Mouse (Mus musculus): ENCODE data around the gene Bik. TPM values are rescaled to one million over a fixed set of nuclear protein-coding genes. Genes with fewer than 3 reads are reported as not detected.

The Bik gene
- polyA plus RNA-seq, 1 experiment from 2014 or later = 1.5 TPM

DNA sequence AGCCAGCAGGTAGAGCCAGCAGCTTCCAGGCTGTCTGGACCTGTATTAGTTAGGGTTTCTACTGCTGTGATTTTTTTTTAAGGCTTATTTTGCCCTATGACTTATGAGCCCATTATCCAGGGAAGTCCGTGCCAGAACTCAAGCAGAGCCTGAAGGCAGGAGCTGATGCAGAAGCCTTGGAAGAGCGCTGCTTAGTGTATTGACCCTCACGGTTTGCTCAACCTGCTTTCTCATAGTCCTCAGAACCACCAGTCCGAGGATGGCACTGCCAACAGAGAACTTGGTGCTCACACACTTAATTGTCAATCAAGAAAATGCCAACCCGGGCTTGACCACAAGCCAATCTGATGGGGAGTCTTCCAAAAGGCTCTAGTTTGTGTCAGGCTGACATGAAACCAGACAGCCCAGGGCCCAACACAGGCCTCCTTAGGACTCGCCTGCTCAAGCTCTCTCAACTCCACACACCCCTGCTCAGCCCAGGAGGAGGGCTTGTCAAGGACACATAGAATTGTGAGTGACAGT, 5.7 kb upstream of the Bik start:
- no peak overlapping the region for H3K4me3 ChIP-seq
- H3K27me3 ChIP-seq = peaks cover 25% of the 10 kb centered on the region
- H3K4me2 ChIP-seq = no peak overlapping the region
- 84% methylated on average over 6 of the region's 6 CpGs for WGBS
- no peak for ATAC-seq
- no peak overlapping the region for H3K27ac ChIP-seq
- no peak overlapping the region for H3K9ac ChIP-seq
- H3K4me1 ChIP-seq = peaks cover 5% of the 10 kb centered on the region
- H3K36me3 ChIP-seq (ENCODE audit: poor library complexity, severe bottlenecking) = no peaks in the 10 kb centered on the region
- no peaks in the 10 kb centered on the region for H3K9me3 ChIP-seq (replicated peaks)

DNA sequence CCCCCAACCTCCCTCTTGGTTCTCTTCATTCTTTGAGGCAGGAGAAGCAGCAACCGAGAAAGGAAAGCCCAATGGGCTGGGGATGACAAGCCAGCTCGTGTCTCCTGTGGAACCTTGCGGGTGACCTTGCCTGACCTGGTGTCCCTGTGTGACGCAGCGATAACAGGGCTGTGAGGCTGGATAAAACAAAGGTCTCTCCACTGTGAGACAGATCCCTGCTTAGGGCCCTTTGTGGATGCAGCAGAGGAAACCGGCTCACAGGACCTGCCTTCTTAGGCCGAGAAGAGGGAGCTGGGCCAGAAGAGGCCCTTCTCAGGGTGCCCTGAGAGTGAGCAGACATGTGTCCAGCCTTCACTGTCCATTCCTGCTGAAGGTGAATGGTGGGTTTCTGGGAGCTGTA, 3.5 kb upstream of the Bik start:
- no peak for ATAC-seq
- WGBS = 25% methylated on average over 7 of the region's 7 CpGs
- H3K4me2 ChIP-seq = no peak overlapping the region
- H3K27me3 ChIP-seq = peaks cover 46% of the 10 kb centered on the region
- no peaks in the 10 kb centered on the region for H3K36me3 ChIP-seq (ENCODE audit: poor library complexity, severe bottlenecking)
- no peak overlapping the region for H3K27ac ChIP-seq
- H3K9me3 ChIP-seq (replicated peaks) = no peaks in the 10 kb centered on the region
- peaks cover 17% of the 10 kb centered on the region for H3K4me1 ChIP-seq
- H3K9ac ChIP-seq = peak overlapping the region; percentile 30; the same call in 1 of the 2 replicates
- H3K4me3 ChIP-seq = no peak overlapping the region

DNA sequence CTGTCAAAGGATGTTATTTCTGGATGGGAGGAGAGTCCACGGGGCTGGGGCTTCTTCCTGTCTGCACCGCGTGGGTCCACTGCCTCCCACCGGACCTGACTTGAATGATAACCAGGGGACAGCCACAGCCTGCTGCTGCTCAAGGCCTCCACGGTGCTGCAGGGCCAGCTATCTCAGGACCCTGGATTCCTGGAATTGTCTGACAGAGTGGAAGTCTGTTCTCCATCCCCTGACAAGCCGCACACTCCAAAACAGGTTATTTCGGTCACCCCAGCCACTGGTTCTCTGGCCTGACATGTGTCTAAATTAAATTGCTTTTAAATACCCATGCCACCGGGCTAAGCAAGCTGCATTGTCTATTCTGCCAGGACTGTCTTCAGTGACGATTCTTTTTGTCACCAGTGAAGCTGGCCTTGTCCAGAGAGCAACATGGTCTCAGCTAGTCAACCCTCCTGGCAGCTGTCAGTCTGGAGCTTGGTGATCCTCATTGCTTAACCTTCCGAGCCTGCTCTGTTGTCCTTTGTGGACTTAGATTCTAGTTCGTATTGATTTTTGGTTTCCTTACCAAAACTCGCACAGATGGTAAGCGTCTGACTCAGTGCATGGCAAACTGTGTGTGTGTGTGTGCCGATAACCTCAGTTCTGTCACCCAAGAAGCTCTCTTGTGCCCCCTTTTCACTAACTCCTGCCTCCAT, 2.9 kb upstream of the Bik start:
- no peak overlapping the region for H3K27ac ChIP-seq
- 62% methylated on average over 14 of the region's 14 CpGs for whole genome bisulfite sequencing

DNA sequence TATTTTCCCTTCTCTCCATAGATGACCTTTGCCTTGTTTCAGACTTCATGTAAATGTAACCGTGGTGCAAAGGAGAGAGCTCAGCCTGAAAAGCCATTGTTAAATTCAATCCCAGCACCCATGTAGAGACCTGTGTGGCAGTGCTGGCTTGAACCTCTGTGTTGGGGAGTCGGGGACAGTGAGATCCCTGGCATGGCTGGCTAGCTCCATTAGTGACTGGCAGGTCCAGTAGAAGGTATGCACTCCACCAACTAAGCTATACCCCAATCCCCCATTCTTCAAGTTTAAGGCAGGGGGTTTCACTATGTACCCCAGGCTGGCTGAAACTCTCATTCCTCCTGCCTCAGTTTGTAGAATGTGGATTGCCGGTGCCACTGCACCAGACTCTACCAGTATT, 2.3 kb upstream of the Bik start:
- no peak overlapping the region for H3K27ac ChIP-seq
- peaks cover 15% of the 10 kb centered on the region for H3K4me1 ChIP-seq
- ATAC-seq = no peak
- H3K9ac ChIP-seq = no peak overlapping the region
- no peak overlapping the region for H3K4me3 ChIP-seq
- 82% methylated on average over 3 of the region's 3 CpGs for WGBS
- H3K9me3 ChIP-seq (replicated peaks) = no peaks in the 10 kb centered on the region
- H3K27me3 ChIP-seq = peaks cover 53% of the 10 kb centered on the region
- no peak overlapping the region for H3K4me2 ChIP-seq
- H3K36me3 ChIP-seq (ENCODE audit: poor library complexity, severe bottlenecking) = no peaks in the 10 kb centered on the region

More for the DNA sequence above, 2.9 kb upstream of the Bik start:
- H3K27me3 ChIP-seq = peaks cover 52% of the 10 kb centered on the region
- H3K36me3 ChIP-seq (ENCODE audit: poor library complexity, severe bottlenecking) = no peaks in the 10 kb centered on the region
- H3K4me3 ChIP-seq = no peak overlapping the region
- H3K4me2 ChIP-seq = no peak overlapping the region
- peak overlapping the region; percentile 30; the same call in 1 of the 2 replicates for H3K9ac ChIP-seq
- peaks cover 15% of the 10 kb centered on the region for H3K4me1 ChIP-seq
- no peaks in the 10 kb centered on the region for H3K9me3 ChIP-seq (replicated peaks)
- ATAC-seq = no peak

DNA sequence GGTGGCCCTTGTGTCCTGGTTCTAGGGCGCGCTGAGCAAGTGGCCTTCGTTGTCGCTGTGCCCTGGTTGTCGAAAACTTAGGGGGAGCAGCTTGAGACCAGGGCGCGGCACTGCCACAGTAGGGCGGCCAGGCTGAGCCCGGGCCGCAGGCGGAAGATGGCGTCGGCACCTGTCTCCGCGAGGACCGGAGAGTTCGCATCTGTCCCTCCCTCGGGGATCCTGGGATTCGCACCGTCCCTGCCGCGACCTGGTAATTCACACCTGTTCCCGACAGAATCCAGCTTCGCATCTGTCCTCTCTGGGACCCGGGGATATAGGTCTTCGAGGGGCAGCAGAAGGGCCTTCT, 403 bp downstream of the Bik start:
- under 1% methylated on average over 26 of the region's 26 CpGs for WGBS
- peaks cover 53% of the 10 kb centered on the region for H3K27me3 ChIP-seq
- ATAC-seq = peak; percentile 36; the same call in 1 of the 2 replicates

DNA sequence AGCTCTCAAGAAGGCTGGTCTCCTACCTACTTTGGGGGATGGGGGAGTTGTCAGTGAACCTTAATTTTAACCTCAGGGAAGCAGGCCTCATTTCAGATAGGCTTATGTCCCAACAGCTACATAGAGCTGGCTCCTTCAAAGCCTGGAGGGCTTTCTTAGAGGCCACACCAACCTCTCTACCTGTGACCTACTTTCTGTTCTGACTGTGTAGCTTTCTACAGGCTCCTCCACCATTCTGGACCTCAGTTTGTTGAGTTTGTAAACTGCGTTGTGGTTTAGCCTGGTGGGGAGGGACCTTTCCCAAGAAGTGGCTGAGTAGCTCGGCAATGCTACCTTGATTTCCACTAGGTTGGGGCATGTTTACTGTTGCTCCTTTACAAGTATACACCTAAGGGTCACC, 1.1 kb downstream of the Bik start:
- no peaks in the 10 kb centered on the region for H3K36me3 ChIP-seq (ENCODE audit: poor library complexity, severe bottlenecking)
- ATAC-seq = no peak
- H3K9me3 ChIP-seq (replicated peaks) = no peaks in the 10 kb centered on the region
- 82% methylated on average over 2 of the region's 2 CpGs for WGBS
- no peak overlapping the region for H3K4me3 ChIP-seq
- no peak overlapping the region for H3K9ac ChIP-seq
- H3K27me3 ChIP-seq = peaks cover 53% of the 10 kb centered on the region
- no peak overlapping the region for H3K27ac ChIP-seq
- 0 out of 2 replicates have a peak overlapping the region, but pooled peaks have one; percentile 89 for H3K4me2 ChIP-seq
- H3K4me1 ChIP-seq = peaks cover 15% of the 10 kb centered on the region

More for the DNA sequence above, 403 bp downstream of the Bik start:
- Histone ChIP-seq H3K9ac (peak overlapping the region; percentile 60), H3K36me3 (ENCODE audit: poor library complexity, severe bottlenecking) (no peaks in the 10 kb centered on the region), H3K27ac (no peak overlapping the region), H3K9me3 (replicated peaks) (no peaks in the 10 kb centered on the region), H3K4me1 (peaks cover 15% of the 10 kb centered on the region), H3K4me2 (peak overlapping the region; percentile 89), H3K4me3 (peak overlapping the region; percentile 50)

DNA sequence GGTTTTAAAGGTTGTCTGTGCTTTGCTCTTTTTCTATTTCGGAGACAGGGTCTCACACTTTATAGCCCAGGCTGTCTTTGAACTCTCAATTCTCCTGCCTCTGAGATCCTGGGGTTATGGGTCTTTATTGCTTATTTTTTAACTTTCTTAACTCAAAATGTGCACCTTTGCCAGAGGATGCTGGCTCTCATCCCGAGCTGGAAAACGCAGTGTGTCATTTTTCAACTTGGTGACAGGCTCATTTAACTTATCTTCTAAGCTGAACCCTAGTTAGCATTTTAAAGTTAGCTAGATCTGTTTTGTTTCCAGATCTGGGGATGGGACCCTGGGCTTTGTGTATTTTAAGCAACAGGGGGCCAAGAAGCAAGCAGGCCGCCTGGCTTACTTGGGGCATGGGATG, 2.2 kb downstream of the Bik start:
- H3K4me3 ChIP-seq = no peak overlapping the region
- H3K27me3 ChIP-seq = peaks cover 48% of the 10 kb centered on the region
- ATAC-seq = no peak
- no peaks in the 10 kb centered on the region for H3K9me3 ChIP-seq (replicated peaks)
- H3K27ac ChIP-seq = no peak overlapping the region
- WGBS = 84% methylated on average over 4 of the region's 4 CpGs
- H3K9ac ChIP-seq = no peak overlapping the region
- H3K36me3 ChIP-seq (ENCODE audit: poor library complexity, severe bottlenecking) = no peaks in the 10 kb centered on the region
- peaks cover 15% of the 10 kb centered on the region for H3K4me1 ChIP-seq
- H3K4me2 ChIP-seq = no peak overlapping the region

DNA sequence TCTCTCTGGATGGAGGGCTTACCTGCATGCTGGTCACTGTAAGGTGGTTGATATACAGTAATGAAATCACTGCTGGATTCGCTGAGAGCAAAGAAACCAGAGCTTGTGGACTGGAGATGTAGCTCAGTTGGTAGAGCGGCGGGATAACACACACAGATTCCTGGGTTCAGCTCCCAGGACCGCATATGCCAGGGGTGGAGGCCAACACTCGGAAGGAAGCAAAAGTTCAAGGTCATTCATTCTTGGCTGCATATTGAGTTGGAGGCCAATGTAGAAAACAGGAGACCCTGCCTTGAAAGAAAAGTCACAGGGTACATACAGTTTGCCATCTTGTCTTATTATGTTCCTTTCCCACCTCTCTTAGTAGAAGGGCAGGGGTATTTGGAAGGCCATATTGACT, 3.1 kb downstream of the Bik start:
- WGBS = 87% methylated on average over 5 of the region's 5 CpGs
- peaks cover 15% of the 10 kb centered on the region for H3K4me1 ChIP-seq
- H3K36me3 ChIP-seq (ENCODE audit: poor library complexity, severe bottlenecking) = no peaks in the 10 kb centered on the region
- no peak overlapping the region for H3K9ac ChIP-seq
- H3K27me3 ChIP-seq = peaks cover 39% of the 10 kb centered on the region
- H3K27ac ChIP-seq = no peak overlapping the region
- no peak overlapping the region for H3K4me3 ChIP-seq
- no peak overlapping the region for H3K4me2 ChIP-seq
- ATAC-seq = no peak
- no peaks in the 10 kb centered on the region for H3K9me3 ChIP-seq (replicated peaks)

DNA sequence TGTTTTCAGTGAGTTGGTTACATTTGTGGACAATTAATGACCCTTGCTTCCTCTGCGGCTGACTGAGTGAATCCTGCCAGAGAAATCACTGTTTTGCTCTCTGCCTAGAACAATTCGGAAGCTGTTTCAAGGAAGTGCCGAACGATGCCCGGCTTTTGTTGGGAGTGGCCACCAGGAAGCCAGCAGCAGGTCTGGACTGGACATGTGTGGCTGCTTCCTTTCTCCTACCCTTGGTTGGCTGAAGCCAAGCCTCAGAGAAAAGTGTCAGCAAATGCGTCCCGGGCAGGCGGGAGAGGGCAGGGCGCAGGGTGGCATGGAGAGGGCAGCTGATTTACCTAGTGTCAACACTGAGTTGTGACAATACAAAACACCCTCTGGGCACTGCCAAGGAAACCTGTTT, 3.6 kb downstream of the Bik start:
- no peak for ATAC-seq
- Histone ChIP-seq H3K27ac (no peak overlapping the region), H3K4me3 (no peak overlapping the region), H3K4me2 (no peak overlapping the region), H3K36me3 (ENCODE audit: poor library complexity, severe bottlenecking) (no peaks in the 10 kb centered on the region), H3K27me3 (peaks cover 35% of the 10 kb centered on the region), H3K9ac (no peak overlapping the region), H3K4me1 (peaks cover 15% of the 10 kb centered on the region), H3K9me3 (replicated peaks) (no peaks in the 10 kb centered on the region)
- WGBS = 91% methylated on average over 9 of the region's 9 CpGs

DNA sequence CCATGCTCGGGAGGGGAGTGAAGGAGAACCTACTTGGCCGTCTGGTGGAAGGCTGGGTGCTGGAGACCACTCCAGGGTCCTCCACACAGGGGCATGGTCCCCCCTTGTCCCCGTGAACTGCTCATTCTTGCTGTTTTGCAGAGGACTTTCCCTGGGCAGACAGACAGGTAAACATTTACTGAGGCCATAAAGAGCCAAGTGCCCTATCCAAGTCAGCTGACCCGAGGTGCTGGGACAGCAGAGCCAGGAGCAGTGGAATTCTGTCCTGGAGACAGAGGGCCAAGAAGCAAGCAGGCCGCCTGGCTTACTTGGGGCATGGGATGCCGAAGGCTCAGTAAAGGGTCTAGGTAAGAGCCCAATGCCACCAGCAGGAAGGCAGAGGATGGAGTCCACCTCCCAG, 4.0 kb downstream of the Bik start:
- H3K9ac ChIP-seq = no peak overlapping the region
- no peaks in the 10 kb centered on the region for H3K36me3 ChIP-seq (ENCODE audit: poor library complexity, severe bottlenecking)
- H3K9me3 ChIP-seq (replicated peaks) = no peaks in the 10 kb centered on the region
- H3K4me3 ChIP-seq = no peak overlapping the region
- 80% methylated on average over 6 of the region's 6 CpGs for WGBS
- H3K27ac ChIP-seq = no peak overlapping the region
- no peak overlapping the region for H3K4me2 ChIP-seq
- H3K27me3 ChIP-seq = peaks cover 30% of the 10 kb centered on the region
- peaks cover 15% of the 10 kb centered on the region for H3K4me1 ChIP-seq
- ATAC-seq = no peak

DNA sequence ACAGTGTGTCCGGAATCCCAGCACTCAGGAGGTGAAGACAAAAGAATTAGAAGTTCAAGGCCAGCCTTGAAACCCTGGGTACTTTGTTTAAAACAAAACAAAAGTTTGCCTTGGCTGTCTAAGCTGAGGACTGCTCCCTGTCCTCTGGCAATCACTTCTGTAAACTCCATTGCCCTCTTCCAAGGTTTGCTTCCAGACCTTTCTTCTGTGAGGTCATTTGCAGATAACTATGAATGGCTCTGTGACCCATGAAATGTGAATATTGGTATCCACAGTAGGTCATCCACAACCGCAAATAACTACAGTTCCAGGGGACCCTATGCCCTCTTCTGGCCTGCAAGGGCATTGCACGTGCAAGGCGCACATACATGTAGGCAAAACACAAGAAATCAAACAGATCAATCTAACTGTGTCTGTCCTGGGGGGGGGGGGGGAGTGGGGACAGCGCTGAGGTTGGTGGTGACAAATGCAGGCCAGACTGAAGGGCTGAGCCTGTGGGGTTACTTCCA, 5.4 kb downstream of the Bik start:
- no peak overlapping the region for H3K4me3 ChIP-seq
- H3K4me2 ChIP-seq = no peak overlapping the region
- H3K9ac ChIP-seq = no peak overlapping the region
- WGBS = 87% methylated on average over 5 of the region's 5 CpGs
- no peak overlapping the region for H3K27ac ChIP-seq
- H3K36me3 ChIP-seq (ENCODE audit: poor library complexity, severe bottlenecking) = no peaks in the 10 kb centered on the region
- H3K9me3 ChIP-seq (replicated peaks) = no peaks in the 10 kb centered on the region
- H3K4me1 ChIP-seq = peaks cover 4% of the 10 kb centered on the region
- peaks cover 18% of the 10 kb centered on the region for H3K27me3 ChIP-seq
- no peak for ATAC-seq

DNA sequence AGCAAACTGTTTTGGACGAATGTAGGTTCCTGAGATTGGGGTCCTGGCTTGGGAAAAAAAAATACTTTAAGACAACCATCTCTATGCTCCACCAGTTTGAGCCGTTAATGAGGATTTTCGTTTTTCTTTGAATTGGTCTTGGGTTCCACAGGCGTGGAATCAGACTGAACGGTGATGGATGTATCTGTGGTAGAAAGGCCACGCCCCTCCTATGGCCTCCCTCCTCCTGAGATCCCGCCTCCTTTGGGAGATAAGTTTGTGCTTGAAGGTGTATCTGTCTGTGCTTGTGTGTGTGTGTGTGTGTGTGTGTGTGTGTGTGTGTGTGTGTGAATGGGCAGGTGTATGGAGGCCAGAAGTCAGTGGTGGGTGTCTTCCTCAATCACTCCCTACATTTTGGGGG, 5.9 kb downstream of the Bik start:
- Histone ChIP-seq H3K4me2 (no peak overlapping the region), H3K9ac (no peak overlapping the region), H3K27me3 (peaks cover 12% of the 10 kb centered on the region), H3K36me3 (ENCODE audit: poor library complexity, severe bottlenecking) (no peaks in the 10 kb centered on the region), H3K4me1 (no peaks in the 10 kb centered on the region), H3K9me3 (replicated peaks) (no peaks in the 10 kb centered on the region), H3K27ac (no peak overlapping the region), H3K4me3 (no peak overlapping the region)
- WGBS = 81% methylated on average over 7 of the region's 7 CpGs
- no peak for ATAC-seq

All from forebrain, embryonic 13.5 days (tissue).